Mouse (Mus musculus) neural tube, embryonic 11.5 days (tissue): Measurements from ENCODE around the gene Pcnx3. TPM values are rescaled to one million over a fixed set of nuclear protein-coding genes. Genes with fewer than 3 reads are reported as not detected.
"Not testable (repeated sequence)": the region's sequence is repeated elsewhere in the genome, so short reads cannot be mapped to it uniquely, and the experiment has no call there.

Source experiments
- ATAC-seq: fragments of 200-750 bp; cut with Nextera tagmentation; 2 replicates; pipeline ENCODE4 v1.8.0; 2017; ENCODE audit warnings: moderate number of reproducible peaks, mild to moderate bottlenecking, moderate TSS enrichment, moderate library complexity; ENCODE audit not compliant: insufficient read depth, low FRiP score, low TSS enrichment
- DNase-seq: peaks from one replicate; pipeline ENCODE4 v3.0.0-alpha.2; 2015; ENCODE audit warnings: low spot score
- H3K27ac ChIP-seq: fragments of 300-500 bp; sonication (generic); 2 replicates; pipeline ENCODE4 v1.5.1; 2014; ENCODE audit warnings: low read depth, mild to moderate bottlenecking, low read length
- H3K27me3 ChIP-seq: fragments of 300-500 bp; sonication (generic); 2 replicates; pipeline ENCODE4 v1.6.1; 2014; ENCODE audit warnings: mild to moderate bottlenecking, low read length, mixed read lengths; ENCODE audit not compliant: control insufficient read depth, insufficient read depth
- H3K36me3 ChIP-seq: fragments of 300-500 bp; sonication (generic); 2 replicates; pipeline ENCODE4 v1.6.1; 2014; ENCODE audit warnings: mild to moderate bottlenecking, low read length, moderate library complexity, mixed read lengths; ENCODE audit not compliant: control insufficient read depth, insufficient read depth
- H3K4me1 ChIP-seq: fragments of 300-500 bp; sonication (generic); 2 replicates; pipeline ENCODE4 v1.6.1; 2014; ENCODE audit warnings: low read length, mixed read lengths; ENCODE audit not compliant: control insufficient read depth, insufficient read depth
- H3K4me2 ChIP-seq: fragments of 300-500 bp; sonication (generic); 2 replicates; pipeline ENCODE4 v1.6.1; 2014; ENCODE audit warnings: low read depth, mild to moderate bottlenecking, moderate library complexity
- H3K4me3 ChIP-seq: fragments of 300-500 bp; sonication (generic); 2 replicates; pipeline ENCODE4 v1.5.1; 2014; ENCODE audit warnings: low read depth, low read length
- H3K9ac ChIP-seq: fragments of 300-500 bp; sonication (generic); 2 replicates; pipeline ENCODE4 v1.6.1; 2014; ENCODE audit warnings: mild to moderate bottlenecking, low read length
- H3K9me3 ChIP-seq: fragments of 300-500 bp; sonication (generic); 2 replicates; pipeline ENCODE4 v1.6.1; 2016; ENCODE audit warnings: low read length; ENCODE audit not compliant: control insufficient read depth
- WGBS: fragments of 180-500 bp; shearing (Covaris S2); extraction: QIAGEN DNeasy Blood & Tissue Kit; methylation state at CpG from one replicate; pipeline ENCODE4 v1.1.7; 2014; 5-methylcytosine and 5-hydroxymethylcytosine counted together
- polyA plus RNA-seq: library from polyadenylated mRNA; unstranded; fragments of >200 nt; fragmentation: Nextera tagmentation; extraction: Ambion mirVana; gene quantifications from 2 replicates; pipeline ENCODE4 v1.2.1, GENCODE M21; 2014

The Pcnx3 gene
- polyA plus RNA-seq, 1 experiment from 2014 or later: 27.7 TPM

DNA sequence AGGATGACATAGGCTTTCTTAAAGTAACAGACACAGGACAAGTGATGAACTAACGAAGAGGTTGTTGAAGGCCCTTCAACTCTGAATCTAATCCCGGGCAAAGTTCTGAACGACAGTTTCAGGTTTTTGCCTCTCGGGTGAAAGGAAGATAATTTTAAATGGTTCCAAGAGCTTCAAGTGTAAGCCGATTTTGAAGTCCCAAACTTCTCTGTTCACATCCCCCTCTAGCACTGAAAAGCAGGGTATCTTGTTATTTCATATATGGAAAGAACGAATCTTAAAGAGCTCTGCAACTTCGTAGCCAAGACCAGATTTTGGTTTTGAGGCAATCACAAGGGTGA is 350 bp upstream of the Pcnx3 start:
- peaks cover 31% of the 10 kb centered on the region for H3K4me1 ChIP-seq
- peak overlapping the region; percentile 78; the same call in 1 of the 2 replicates for H3K27ac ChIP-seq
- peaks cover 17% of the 10 kb centered on the region for H3K36me3 ChIP-seq
- ATAC-seq (no peak), DNase-seq (no peak)
- no peaks in the 10 kb centered on the region for H3K9me3 ChIP-seq
- peak overlapping the region; percentile 99 for H3K4me2 ChIP-seq
- peak overlapping the region; percentile 80 for H3K9ac ChIP-seq
- H3K4me3 ChIP-seq: peak overlapping the region; percentile 79
- H3K27me3 ChIP-seq: no peaks in the 10 kb centered on the region
- 1% methylated on average over 7 of the region's 7 CpGs for WGBS

DNA sequence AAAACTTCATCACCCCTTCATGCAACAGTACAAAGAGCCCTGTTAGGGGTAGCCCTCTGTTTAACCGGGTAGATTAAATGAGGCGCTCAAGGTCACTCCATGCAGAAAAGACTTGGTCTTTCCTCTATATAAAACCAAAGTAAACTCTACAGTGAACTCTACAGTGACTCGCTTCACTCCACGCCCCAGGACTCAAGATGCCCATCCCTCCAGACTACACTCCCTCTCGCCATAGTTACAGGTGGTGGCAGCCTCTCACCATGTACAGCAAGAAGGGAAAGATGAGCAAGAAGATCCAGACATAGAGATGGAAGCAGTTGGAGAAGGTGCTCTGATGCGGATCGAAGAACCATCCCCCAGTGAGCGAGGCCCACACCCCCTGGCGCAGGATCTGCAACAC is 970 bp downstream of the Pcnx3 start:
- Histone ChIP-seq H3K4me3 (peak overlapping the region; percentile 79), H3K36me3 (peaks cover 27% of the 10 kb centered on the region), H3K4me1 (peaks cover 31% of the 10 kb centered on the region), H3K9ac (peak overlapping the region; percentile 67), H3K27me3 (no peaks in the 10 kb centered on the region), H3K9me3 (no peaks in the 10 kb centered on the region), H3K4me2 (peak overlapping the region; percentile 99), H3K27ac (peak overlapping the region; percentile 72)
- DNase-seq (no peak), ATAC-seq (no peak; the same call in 1 of the 2 replicates)
- WGBS: 24% methylated on average over 9 of the region's 9 CpGs

DNA sequence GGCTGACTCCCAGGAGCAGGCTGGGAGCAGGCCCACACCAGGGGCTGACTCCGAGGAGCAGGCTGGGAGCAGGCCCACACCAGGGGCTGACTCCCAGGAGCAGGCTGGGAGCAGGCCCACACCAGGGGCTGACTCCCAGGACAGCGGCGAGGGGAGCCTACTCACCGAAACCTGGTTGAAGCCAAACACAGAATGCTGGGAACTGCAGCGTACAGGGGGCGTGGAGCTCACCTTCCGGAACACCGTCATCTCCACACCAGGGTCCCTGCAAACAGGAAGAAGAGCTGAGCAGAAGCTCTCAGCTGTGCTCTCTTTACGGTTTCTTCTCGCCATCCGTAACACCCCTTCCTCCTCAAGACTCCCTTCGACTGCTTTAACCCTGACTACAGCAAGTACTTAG is 1.8 kb downstream of the Pcnx3 start:
- not testable (repeated sequence) for DNase-seq, ATAC-seq, H3K27me3 ChIP-seq, H3K27ac ChIP-seq, H3K9me3 ChIP-seq, H3K4me3 ChIP-seq
- Histone ChIP-seq H3K9ac (0 out of 2 replicates have a peak overlapping the region, but pooled peaks have one; percentile 26), H3K4me2 (peak overlapping the region; percentile 99), H3K4me1 (peaks cover 29% of the 10 kb centered on the region), H3K36me3 (peaks cover 27% of the 10 kb centered on the region)
- WGBS: 90% methylated on average over 12 of the region's 12 CpGs

DNA sequence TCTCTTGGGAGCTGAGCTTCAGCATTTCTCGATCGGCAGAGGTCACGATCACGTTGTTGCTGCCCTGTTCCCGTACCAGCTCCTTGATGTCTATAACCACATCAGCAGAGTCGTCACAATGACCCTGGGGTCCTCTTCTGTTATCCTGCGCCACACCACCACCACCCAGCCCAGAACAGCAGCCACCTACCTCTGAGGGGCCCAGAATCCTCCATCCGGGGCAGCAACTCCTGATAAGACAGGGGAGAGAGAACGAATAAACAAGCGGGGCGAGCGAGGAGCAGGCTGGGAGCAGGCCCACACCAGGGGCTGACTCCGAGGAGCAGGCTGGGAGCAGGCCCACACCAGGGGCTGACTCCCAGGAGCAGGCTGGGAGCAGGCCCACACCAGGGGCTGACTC is 2.3 kb downstream of the Pcnx3 start:
- H3K4me1 ChIP-seq: peaks cover 24% of the 10 kb centered on the region
- H3K4me3 ChIP-seq: no peak overlapping the region
- WGBS: 89% methylated on average over 13 of the region's 13 CpGs
- DNase-seq: no peak
- no peak overlapping the region for H3K9ac ChIP-seq
- peaks cover 28% of the 10 kb centered on the region for H3K36me3 ChIP-seq
- no peak for ATAC-seq
- no peaks in the 10 kb centered on the region for H3K27me3 ChIP-seq
- no peaks in the 10 kb centered on the region for H3K9me3 ChIP-seq
- no peak overlapping the region for H3K27ac ChIP-seq
- no peak overlapping the region for H3K4me2 ChIP-seq

DNA sequence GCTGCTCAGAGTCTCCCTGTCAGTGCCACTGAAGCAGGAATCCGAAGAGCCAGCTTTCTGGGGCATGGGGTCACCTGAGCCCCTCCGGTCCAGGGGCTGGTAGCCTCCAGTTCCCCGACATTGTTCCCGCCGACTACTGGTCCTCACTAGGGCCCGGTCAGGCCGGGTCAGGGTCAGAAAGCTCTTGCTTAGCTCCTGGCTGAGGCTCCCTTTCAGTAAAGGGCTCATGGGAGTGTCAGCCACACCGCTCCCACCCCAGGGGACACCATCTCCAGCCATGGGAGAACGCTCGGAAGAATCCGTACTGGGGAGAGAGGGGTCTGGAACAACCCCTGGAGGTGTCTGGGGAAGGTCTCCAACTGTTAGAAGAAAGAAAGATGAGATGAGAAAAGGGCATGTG is 2.8 kb downstream of the Pcnx3 start:
- peaks cover 29% of the 10 kb centered on the region for H3K36me3 ChIP-seq
- 94% methylated on average over 11 of the region's 11 CpGs for WGBS
- no peak overlapping the region for H3K4me2 ChIP-seq

DNA sequence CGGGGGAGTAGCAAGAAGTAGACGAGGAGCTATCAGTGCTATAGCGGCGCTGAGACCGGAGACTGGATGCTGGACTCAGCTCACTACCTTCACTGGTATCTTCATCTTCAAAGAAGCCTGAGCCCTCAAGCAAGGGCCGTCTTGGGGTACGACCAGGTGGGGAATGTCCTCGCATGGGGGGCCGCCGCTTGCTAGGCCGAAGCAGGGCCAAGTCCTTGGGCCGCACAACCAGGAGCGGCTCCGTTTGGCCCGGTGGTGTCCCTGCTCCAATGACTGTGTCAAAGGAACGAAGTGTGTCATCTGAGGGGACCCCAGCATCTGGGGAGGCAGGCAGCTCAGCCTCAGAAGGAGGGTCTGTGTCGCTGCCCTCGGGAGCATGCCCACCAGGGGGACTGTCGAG is 3.3 kb downstream of the Pcnx3 start:
- H3K4me2 ChIP-seq: no peak overlapping the region
- no peak overlapping the region for H3K9ac ChIP-seq
- peaks cover 28% of the 10 kb centered on the region for H3K36me3 ChIP-seq
- DNase-seq (no peak), ATAC-seq (no peak)
- 93% methylated on average over 19 of the region's 19 CpGs for WGBS
- H3K27me3 ChIP-seq: no peaks in the 10 kb centered on the region
- H3K27ac ChIP-seq: no peak overlapping the region
- H3K4me1 ChIP-seq: peaks cover 14% of the 10 kb centered on the region
- no peaks in the 10 kb centered on the region for H3K9me3 ChIP-seq
- peak overlapping the region; percentile 10; the same call in 1 of the 2 replicates for H3K4me3 ChIP-seq

More for the DNA sequence above, 2.8 kb downstream of the Pcnx3 start:
- Histone ChIP-seq H3K27me3 (no peaks in the 10 kb centered on the region), H3K4me3 (0 out of 2 replicates have a peak overlapping the region, but pooled peaks have one; percentile 10), H3K9me3 (no peaks in the 10 kb centered on the region), H3K9ac (no peak overlapping the region), H3K27ac (no peak overlapping the region), H3K4me1 (peaks cover 18% of the 10 kb centered on the region)
- no peak for ATAC-seq
- no peak for DNase-seq

DNA sequence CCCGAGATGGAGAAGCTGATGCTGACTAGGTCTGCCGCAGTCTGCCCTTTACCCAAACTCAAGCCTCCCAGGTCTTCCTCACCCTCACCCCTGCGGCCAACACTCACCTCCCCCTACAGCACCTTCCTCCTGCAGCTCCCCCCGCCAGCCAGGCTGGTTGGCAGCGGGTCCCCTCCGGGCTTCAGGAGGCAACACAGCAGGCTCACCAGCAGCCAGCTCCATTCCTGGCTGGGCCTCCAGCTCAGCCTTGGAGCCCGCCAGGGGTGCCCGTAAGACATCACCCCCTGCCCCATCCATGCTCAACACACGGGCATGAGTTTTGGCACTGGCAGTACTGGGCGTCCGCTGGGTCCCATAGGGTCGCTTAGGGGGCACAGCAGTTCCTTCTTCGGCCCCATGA is 3.7 kb downstream of the Pcnx3 start:
- H3K27me3 ChIP-seq: no peaks in the 10 kb centered on the region
- H3K36me3 ChIP-seq: peaks cover 30% of the 10 kb centered on the region
- H3K4me3 ChIP-seq: no peak overlapping the region
- ATAC-seq: no peak
- no peaks in the 10 kb centered on the region for H3K9me3 ChIP-seq
- DNase-seq: no peak
- H3K27ac ChIP-seq: no peak overlapping the region
- no peak overlapping the region for H3K4me2 ChIP-seq
- 96% methylated on average over 13 of the region's 13 CpGs for WGBS
- peaks cover 9% of the 10 kb centered on the region for H3K4me1 ChIP-seq
- H3K9ac ChIP-seq: no peak overlapping the region

DNA sequence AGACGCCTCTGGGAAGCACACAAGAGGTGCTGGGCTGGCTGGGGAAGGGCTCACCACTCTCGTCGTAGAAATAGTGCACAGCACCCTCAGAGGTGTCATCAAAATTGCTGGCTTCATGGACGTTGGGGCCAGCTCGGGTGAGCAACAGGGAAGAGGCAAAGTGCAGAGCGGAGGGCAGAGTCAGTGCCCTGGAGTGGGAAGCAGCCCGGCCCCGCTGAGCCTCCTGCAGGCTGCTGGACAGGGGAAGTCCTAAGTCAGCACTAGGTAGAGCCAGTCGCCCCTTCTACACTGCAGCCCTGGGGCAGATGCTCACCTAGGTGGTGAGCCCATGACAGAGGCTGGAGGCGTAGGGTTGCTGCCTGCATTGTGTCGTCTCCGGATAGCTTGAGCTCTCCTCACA is 4.5 kb downstream of the Pcnx3 start:
- Histone ChIP-seq H3K4me3 (no peak overlapping the region), H3K36me3 (peaks cover 38% of the 10 kb centered on the region), H3K9me3 (no peaks in the 10 kb centered on the region), H3K27ac (no peak overlapping the region), H3K27me3 (no peaks in the 10 kb centered on the region), H3K9ac (no peak overlapping the region), H3K4me1 (peaks cover 7% of the 10 kb centered on the region; the same call in 1 of the 2 replicates), H3K4me2 (no peak overlapping the region)
- no peak for ATAC-seq
- DNase-seq: no peak
- WGBS: 92% methylated on average over 12 of the region's 12 CpGs

DNA sequence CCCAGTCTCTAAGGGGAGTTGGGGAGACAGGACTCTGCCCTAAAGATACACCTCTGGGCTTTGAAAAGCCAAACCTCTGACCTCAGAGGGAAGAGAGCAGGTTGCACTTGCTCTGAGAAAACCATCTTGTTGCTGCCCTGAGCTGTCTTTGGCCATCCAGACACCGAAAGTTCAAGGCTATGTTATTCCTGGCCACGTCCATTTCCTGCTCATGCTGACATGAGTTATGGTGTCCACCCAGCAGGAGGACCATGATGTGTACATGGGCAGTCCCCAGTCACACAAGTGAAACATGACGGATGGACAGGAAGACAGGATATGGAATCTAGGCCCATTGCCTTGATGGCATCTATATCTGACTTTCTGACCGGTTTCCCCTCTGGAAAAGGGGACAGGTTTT is 8.3 kb downstream of the Pcnx3 start:
- H3K4me1 ChIP-seq: no peaks in the 10 kb centered on the region
- H3K9ac ChIP-seq: no peak overlapping the region
- 89% methylated on average over 4 of the region's 4 CpGs for WGBS
- ATAC-seq (no peak), DNase-seq (no peak)
- no peak overlapping the region for H3K4me3 ChIP-seq
- H3K36me3 ChIP-seq: peaks cover 48% of the 10 kb centered on the region
- H3K27ac ChIP-seq: no peak overlapping the region
- no peaks in the 10 kb centered on the region for H3K9me3 ChIP-seq
- no peak overlapping the region for H3K4me2 ChIP-seq
- no peaks in the 10 kb centered on the region for H3K27me3 ChIP-seq
